Mouse (Mus musculus): ENCODE results near the gene Cryaa. TPM values are rescaled to one million over a fixed set of nuclear protein-coding genes. Genes with fewer than 3 reads are reported as not detected.
A peak's percentile ranks its signal among the peaks of the same experiment; 100 is the strongest.

Cryaa gene
- polyA plus RNA-seq, 1 experiment = not detected

DNA sequence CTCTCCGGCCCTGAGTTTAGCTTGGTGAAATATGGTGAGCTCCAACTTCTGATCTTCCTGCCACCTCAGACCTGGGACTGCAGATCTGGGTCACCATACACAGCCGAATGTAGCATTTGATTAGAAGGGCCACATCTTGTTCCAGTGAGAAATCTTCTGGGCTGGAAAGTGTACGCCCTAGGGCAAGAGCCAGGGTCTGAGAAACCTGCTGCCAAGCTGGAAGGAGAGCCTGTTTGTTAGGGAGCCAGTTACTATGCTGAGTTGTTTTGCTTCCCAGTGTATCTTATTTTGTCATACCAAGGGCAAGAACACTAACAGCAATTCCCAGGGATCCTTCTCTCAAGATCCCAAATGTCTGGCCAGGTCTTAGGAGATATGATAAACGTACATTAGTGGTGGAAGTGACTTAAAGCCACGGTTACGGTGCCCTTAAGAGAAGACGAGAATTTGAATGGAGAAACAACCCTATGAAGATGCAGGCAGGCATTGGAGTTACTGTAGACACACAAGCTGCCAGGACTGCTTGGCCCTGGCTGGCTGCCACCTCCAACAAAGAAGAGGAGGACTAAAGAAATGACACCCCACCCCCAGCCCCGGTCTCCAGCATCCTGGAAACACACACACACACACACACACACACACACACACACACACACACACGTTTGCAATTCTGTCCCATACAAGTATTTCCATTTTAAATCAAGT is 39.6 kb upstream of the Cryaa start:
- H3K27ac ChIP-seq (ENCODE audit: insufficient read depth, low read depth, low read length) = peak overlapping the region; percentile 31; the same call in 1 of the 2 replicates
- H3K4me1 ChIP-seq (ENCODE audit: control insufficient read depth, insufficient read depth, low read length) = peaks cover 13% of the 10 kb centered on the region
- H3K4me3 ChIP-seq (ENCODE audit: insufficient read depth, low read depth, low read length) = no peak overlapping the region
- 38% methylated on average over 9 of the region's 9 CpGs for WGBS
- TF ChIP-seq CTCF (IDR thresholded peaks at IDR 0.05; ENCODE audit: insufficient read depth, low read depth, low read length) = no peak
- no peak for TF ChIP-seq POLR2A (IDR thresholded peaks at IDR 0.05; ENCODE audit: insufficient read depth, low read depth, low read length)

DNA sequence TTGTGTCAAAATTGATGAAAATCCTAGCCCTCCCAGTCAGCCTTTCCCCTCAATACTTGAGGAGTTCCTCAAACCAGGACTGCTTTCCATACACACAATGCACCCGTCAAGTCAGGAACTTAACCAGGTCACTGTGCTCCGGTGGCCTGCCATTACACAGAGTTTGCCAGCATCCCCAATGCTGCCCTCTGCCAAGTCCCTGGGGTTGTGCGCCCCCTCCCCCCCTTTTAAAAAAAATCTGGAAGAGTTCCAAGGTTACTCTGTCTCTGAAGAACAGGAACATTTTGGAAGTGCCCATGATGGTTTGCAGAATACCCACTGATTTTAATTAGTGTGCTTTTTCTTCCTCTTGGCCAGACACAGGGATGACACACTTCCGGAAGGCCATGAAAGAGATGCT is 38.0 kb upstream of the Cryaa start:
- Histone ChIP-seq H3K27ac (ENCODE audit: insufficient read depth, low read depth, low read length) (no peak overlapping the region), H3K4me1 (ENCODE audit: control insufficient read depth, insufficient read depth, low read length) (peaks cover 13% of the 10 kb centered on the region), H3K4me3 (ENCODE audit: insufficient read depth, low read depth, low read length) (no peak overlapping the region)
- WGBS = 43% methylated on average over 4 of the region's 4 CpGs
- TF ChIP-seq POLR2A (IDR thresholded peaks at IDR 0.05; ENCODE audit: insufficient read depth, low read depth, low read length) (no peak), CTCF (IDR thresholded peaks at IDR 0.05; ENCODE audit: insufficient read depth, low read depth, low read length) (no peak)

DNA sequence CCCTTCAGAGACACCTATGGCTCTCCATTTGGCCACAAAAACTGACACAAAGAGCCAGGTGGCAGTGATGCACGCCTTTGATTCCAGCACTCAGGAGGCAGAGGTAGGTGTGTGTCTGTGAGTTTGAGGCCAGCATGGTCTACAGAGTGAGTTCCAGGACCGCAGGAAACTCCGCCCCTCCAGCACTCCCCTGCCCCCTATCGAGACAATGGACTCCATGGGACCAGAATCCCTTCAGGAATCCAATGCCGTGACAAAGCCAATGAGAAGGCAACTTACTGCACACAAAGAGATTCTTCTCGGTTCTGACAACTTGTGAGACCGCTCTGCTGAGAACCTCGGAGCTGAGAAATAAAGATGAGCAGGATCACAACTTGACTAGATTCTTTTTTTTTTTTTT is 35.3 kb upstream of the Cryaa start:
- peaks cover 2% of the 10 kb centered on the region for H3K4me1 ChIP-seq (ENCODE audit: control insufficient read depth, insufficient read depth, low read length)
- no peak for TF ChIP-seq POLR2A (IDR thresholded peaks at IDR 0.05; ENCODE audit: insufficient read depth, low read depth, low read length)
- TF ChIP-seq CTCF (IDR thresholded peaks at IDR 0.05; ENCODE audit: insufficient read depth, low read depth, low read length) = no peak
- H3K27ac ChIP-seq (ENCODE audit: insufficient read depth, low read depth, low read length) = no peak overlapping the region
- WGBS = 45% methylated on average over 8 of the region's 8 CpGs
- H3K4me3 ChIP-seq (ENCODE audit: insufficient read depth, low read depth, low read length) = no peak overlapping the region

GRCm38 (mm10) chr17:31642913-31643312 is 34.7 kb upstream of the Cryaa start:
- no peak overlapping the region for H3K4me3 ChIP-seq (ENCODE audit: insufficient read depth, low read depth, low read length)
- no peak overlapping the region for H3K27ac ChIP-seq (ENCODE audit: insufficient read depth, low read depth, low read length)
- WGBS = 81% methylated on average over 4 of the region's 4 CpGs
- TF ChIP-seq CTCF (IDR thresholded peaks at IDR 0.05; ENCODE audit: insufficient read depth, low read depth, low read length) (no peak), POLR2A (IDR thresholded peaks at IDR 0.05; ENCODE audit: insufficient read depth, low read depth, low read length) (no peak)
- H3K4me1 ChIP-seq (ENCODE audit: control insufficient read depth, insufficient read depth, low read length) = no peaks in the 10 kb centered on the region

DNA sequence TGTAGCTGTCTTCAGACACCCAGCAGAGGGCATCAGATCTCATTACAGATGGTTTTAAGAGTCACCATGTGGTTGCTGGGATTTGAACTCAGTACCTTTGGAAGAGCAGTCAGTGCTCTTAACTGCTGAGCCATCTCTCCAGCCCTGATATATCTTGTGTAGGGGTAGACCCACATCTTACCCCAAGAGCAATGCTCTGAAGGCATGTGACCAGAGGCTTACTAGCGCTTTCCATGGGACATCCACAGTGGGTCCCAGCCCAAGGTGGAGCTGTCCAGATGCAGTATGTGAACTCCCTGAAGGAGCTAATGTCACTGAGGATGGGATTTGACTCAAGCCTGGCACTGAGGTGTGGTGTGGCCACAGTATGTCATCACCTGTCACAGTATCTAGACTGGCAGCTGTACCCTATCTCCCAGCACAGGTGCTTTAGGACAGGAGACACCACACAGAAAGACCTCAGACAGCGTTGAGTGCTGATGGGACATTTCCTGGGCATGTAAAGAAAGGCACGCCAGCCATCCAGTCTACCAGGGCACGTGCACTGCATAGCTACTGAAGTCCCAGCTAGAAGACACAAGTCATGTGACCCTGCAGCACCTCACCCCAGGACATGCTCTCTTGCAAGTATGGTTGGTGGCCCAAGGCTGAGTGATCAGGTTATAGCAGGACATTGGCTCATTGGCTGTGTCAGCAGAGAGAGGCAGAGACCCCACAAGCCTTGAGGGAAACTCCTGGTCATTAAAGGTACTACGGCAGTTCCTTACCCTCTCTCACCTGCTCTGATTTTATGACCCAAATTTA is 31.2 kb upstream of the Cryaa start:
- H3K27ac ChIP-seq (ENCODE audit: insufficient read depth, low read depth, low read length) = no peak overlapping the region
- TF ChIP-seq POLR2A (IDR thresholded peaks at IDR 0.05; ENCODE audit: insufficient read depth, low read depth, low read length) = no peak
- TF ChIP-seq CTCF (IDR thresholded peaks at IDR 0.05; ENCODE audit: insufficient read depth, low read depth, low read length) = no peak
- H3K4me1 ChIP-seq (ENCODE audit: control insufficient read depth, insufficient read depth, low read length) = no peaks in the 10 kb centered on the region
- WGBS = 97% methylated on average over 5 of the region's 5 CpGs
- no peak overlapping the region for H3K4me3 ChIP-seq (ENCODE audit: insufficient read depth, low read depth, low read length)

- 81% methylated on average over 14 of the region's 14 CpGs for WGBS
- Histone ChIP-seq H3K4me3 (ENCODE audit: insufficient read depth, low read depth, low read length) (no peak overlapping the region), H3K4me1 (ENCODE audit: control insufficient read depth, insufficient read depth, low read length) (peaks cover 4% of the 10 kb centered on the region; the same call in 1 of the 2 replicates), H3K27ac (ENCODE audit: insufficient read depth, low read depth, low read length) (no peak overlapping the region)
- TF ChIP-seq CTCF (IDR thresholded peaks at IDR 0.05; ENCODE audit: insufficient read depth, low read depth, low read length) = no peak
- no peak for TF ChIP-seq POLR2A (IDR thresholded peaks at IDR 0.05; ENCODE audit: insufficient read depth, low read depth, low read length)
Observed at GRCm38 (mm10) chr17:31652152-31652551, 25.5 kb upstream of the Cryaa start.

GRCm38 (mm10) chr17:31653277-31653676 is 24.3 kb upstream of the Cryaa start:
- Histone ChIP-seq H3K27ac (ENCODE audit: insufficient read depth, low read depth, low read length) (no peak overlapping the region), H3K4me3 (ENCODE audit: insufficient read depth, low read depth, low read length) (no peak overlapping the region), H3K4me1 (ENCODE audit: control insufficient read depth, insufficient read depth, low read length) (peaks cover 7% of the 10 kb centered on the region)
- WGBS = 87% methylated on average over 6 of the region's 6 CpGs
- TF ChIP-seq POLR2A (IDR thresholded peaks at IDR 0.05; ENCODE audit: insufficient read depth, low read depth, low read length) (no peak), CTCF (IDR thresholded peaks at IDR 0.05; ENCODE audit: insufficient read depth, low read depth, low read length) (no peak)

- TF ChIP-seq POLR2A (IDR thresholded peaks at IDR 0.05; ENCODE audit: insufficient read depth, low read depth, low read length) (no peak), CTCF (IDR thresholded peaks at IDR 0.05; ENCODE audit: insufficient read depth, low read depth, low read length) (no peak)
- peaks cover 10% of the 10 kb centered on the region for H3K4me1 ChIP-seq (ENCODE audit: control insufficient read depth, insufficient read depth, low read length)
- no peak overlapping the region for H3K27ac ChIP-seq (ENCODE audit: insufficient read depth, low read depth, low read length)
- 42% methylated on average over 4 of the region's 4 CpGs for WGBS
- H3K4me3 ChIP-seq (ENCODE audit: insufficient read depth, low read depth, low read length) = no peak overlapping the region
Observed at GRCm38 (mm10) chr17:31655366-31655765, 22.2 kb upstream of the Cryaa start.

DNA sequence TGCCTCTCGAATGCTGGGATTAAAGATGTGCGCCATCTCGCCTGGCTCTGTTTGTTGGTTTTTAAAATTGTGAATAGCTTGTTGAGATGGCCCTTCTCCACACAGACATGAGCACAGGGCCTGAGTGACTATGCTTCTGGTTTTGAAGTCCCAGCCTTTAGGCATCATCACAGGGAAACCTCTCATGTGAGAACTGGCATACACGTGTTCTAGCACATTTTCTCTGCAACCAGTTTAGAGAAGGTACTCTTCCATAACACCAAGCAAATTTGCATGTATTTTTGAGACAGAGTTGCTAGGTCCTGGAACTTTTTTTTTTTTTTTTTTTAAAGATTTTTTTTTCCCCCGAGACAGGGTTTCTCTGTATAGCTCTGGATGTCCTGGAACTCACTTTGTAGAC is 20.9 kb upstream of the Cryaa start:
- WGBS = 73% methylated on average over 5 of the region's 5 CpGs
- no peak overlapping the region for H3K4me3 ChIP-seq (ENCODE audit: insufficient read depth, low read depth, low read length)
- peaks cover 10% of the 10 kb centered on the region for H3K4me1 ChIP-seq (ENCODE audit: control insufficient read depth, insufficient read depth, low read length)
- no peak for TF ChIP-seq POLR2A (IDR thresholded peaks at IDR 0.05; ENCODE audit: insufficient read depth, low read depth, low read length)
- TF ChIP-seq CTCF (IDR thresholded peaks at IDR 0.05; ENCODE audit: insufficient read depth, low read depth, low read length) = no peak
- H3K27ac ChIP-seq (ENCODE audit: insufficient read depth, low read depth, low read length) = no peak overlapping the region

Data from olfactory bulb, adult 2 months (tissue).